Mouse (Mus musculus) liver, embryonic 12.5 days (tissue): ENCODE results near the gene Cisd2. TPM values are rescaled to one million over a fixed set of nuclear protein-coding genes. Genes with fewer than 3 reads are reported as not detected.

Source experiments
- ATAC-seq: fragments of 200-750 bp; cut with Nextera tagmentation; 2 replicates; pipeline ENCODE4 v1.8.0; 2017; ENCODE audit warnings: moderate number of reproducible peaks, mild to moderate bottlenecking, moderate library complexity
- H3K27ac ChIP-seq: fragments of 300-500 bp; sonication (generic); 2 replicates; pipeline ENCODE4 v1.5.1; 2016; ENCODE audit warnings: mild to moderate bottlenecking
- H3K27me3 ChIP-seq: fragments of 300-500 bp; sonication (generic); replicated peaks from 2 replicates; pipeline ENCODE4 v1.6.1; 2016; ENCODE audit warnings: mild to moderate bottlenecking, moderate library complexity
- H3K36me3 ChIP-seq: fragments of 300-500 bp; sonication (generic); 2 replicates; pipeline ENCODE4 v1.6.1; 2016; ENCODE audit warnings: mild to moderate bottlenecking, moderate library complexity
- H3K4me1 ChIP-seq: fragments of 300-500 bp; sonication (generic); 2 replicates; pipeline ENCODE4 v1.6.1; 2016
- H3K4me2 ChIP-seq: fragments of 300-500 bp; sonication (generic); 2 replicates; pipeline ENCODE4 v1.6.1; 2016; ENCODE audit warnings: mild to moderate bottlenecking, moderate library complexity
- H3K4me3 ChIP-seq: fragments of 300-500 bp; sonication (generic); 2 replicates; pipeline ENCODE4 v1.5.1; 2016; ENCODE audit warnings: mild to moderate bottlenecking, moderate library complexity
- H3K9ac ChIP-seq: fragments of 300-500 bp; sonication (generic); 2 replicates; pipeline ENCODE4 v1.6.1; 2016; ENCODE audit warnings: mild to moderate bottlenecking, moderate library complexity
- H3K9me3 ChIP-seq: fragments of 300-500 bp; sonication (generic); replicated peaks from 2 replicates; pipeline ENCODE4 v1.6.1; 2016; ENCODE audit warnings: mild to moderate bottlenecking, moderate library complexity
- WGBS: fragments of 180-500 bp; shearing (Covaris S2); methylation state at CpG from one replicate; pipeline ENCODE4 v1.1.7; 2016; ENCODE audit not compliant: insufficient replicate concordance; 5-methylcytosine and 5-hydroxymethylcytosine counted together
- polyA plus RNA-seq: library from polyadenylated mRNA; unstranded; fragments of >200 nt; fragmentation: Nextera tagmentation; extraction: Ambion mirVana; gene quantifications from 2 replicates; pipeline ENCODE4 v1.2.1, GENCODE M21; 2016

Cisd2 gene
- polyA plus RNA-seq, 1 experiment from 2014 or later = 45.4 TPM

- no peak overlapping the region for H3K4me3 ChIP-seq
- WGBS = 63% methylated on average over 9 of the region's 9 CpGs
- peaks cover 11% of the 10 kb centered on the region; the same call in 1 of the 2 replicates for H3K4me1 ChIP-seq
- peaks cover 43% of the 10 kb centered on the region for H3K36me3 ChIP-seq
- no peak overlapping the region for H3K27ac ChIP-seq
- no peak overlapping the region for H3K9ac ChIP-seq
- no peaks in the 10 kb centered on the region for H3K27me3 ChIP-seq
- H3K9me3 ChIP-seq = no peaks in the 10 kb centered on the region
- no peak for ATAC-seq
- no peak overlapping the region for H3K4me2 ChIP-seq
Measured at GRCm38 (mm10) chr3:135407351-135407750, 16.4 kb downstream of the Cisd2 start.

- ATAC-seq = no peak
- no peak overlapping the region for H3K9ac ChIP-seq
- H3K27me3 ChIP-seq = no peaks in the 10 kb centered on the region
- peaks cover 30% of the 10 kb centered on the region for H3K36me3 ChIP-seq
- WGBS = 86% methylated on average over 4 of the region's 4 CpGs
- H3K4me2 ChIP-seq = no peak overlapping the region
- H3K27ac ChIP-seq = no peak overlapping the region
- no peak overlapping the region for H3K4me3 ChIP-seq
- H3K9me3 ChIP-seq = no peaks in the 10 kb centered on the region
- H3K4me1 ChIP-seq = 0 out of 2 replicates have a peak, but pooled peaks cover 6% of the 10 kb centered on the region
Measured at GRCm38 (mm10) chr3:135404599-135404998, 19.1 kb downstream of the Cisd2 start.

GRCm38 (mm10) chr3:135403856-135404255 lies 19.9 kb downstream of the Cisd2 start:
- Histone ChIP-seq H3K36me3 (peaks cover 24% of the 10 kb centered on the region), H3K27me3 (no peaks in the 10 kb centered on the region), H3K4me2 (no peak overlapping the region), H3K27ac (no peak overlapping the region), H3K9ac (no peak overlapping the region), H3K4me3 (no peak overlapping the region), H3K9me3 (no peaks in the 10 kb centered on the region), H3K4me1 (0 out of 2 replicates have a peak, but pooled peaks cover 6% of the 10 kb centered on the region)
- ATAC-seq = no peak
- WGBS = 65% methylated on average over 5 of the region's 5 CpGs

GRCm38 (mm10) chr3:135403211-135403610 lies 20.5 kb downstream of the Cisd2 start:
- 0 out of 2 replicates have a peak, but pooled peaks cover 6% of the 10 kb centered on the region for H3K4me1 ChIP-seq
- peaks cover 20% of the 10 kb centered on the region for H3K36me3 ChIP-seq
- H3K4me2 ChIP-seq = no peak overlapping the region
- no peak overlapping the region for H3K27ac ChIP-seq
- H3K27me3 ChIP-seq = no peaks in the 10 kb centered on the region
- 93% methylated on average over 9 of the region's 9 CpGs for WGBS
- no peaks in the 10 kb centered on the region for H3K9me3 ChIP-seq
- no peak overlapping the region for H3K4me3 ChIP-seq
- H3K9ac ChIP-seq = no peak overlapping the region
- no peak for ATAC-seq

- WGBS = 4% methylated on average over 10 of the region's 10 CpGs
- Histone ChIP-seq H3K27ac (no peak overlapping the region), H3K36me3 (peaks cover 16% of the 10 kb centered on the region), H3K4me1 (0 out of 2 replicates have a peak, but pooled peaks cover 6% of the 10 kb centered on the region), H3K4me2 (no peak overlapping the region), H3K9me3 (no peaks in the 10 kb centered on the region), H3K4me3 (no peak overlapping the region), H3K9ac (no peak overlapping the region; the same call in 1 of the 2 replicates), H3K27me3 (no peaks in the 10 kb centered on the region)
- ATAC-seq = peak; percentile 70
Measured at GRCm38 (mm10) chr3:135402201-135402658, 21.5 kb downstream of the Cisd2 start.

GRCm38 (mm10) chr3:135397112-135397511 lies 26.6 kb downstream of the Cisd2 start:
- Histone ChIP-seq H3K4me1 (0 out of 2 replicates have a peak, but pooled peaks cover 6% of the 10 kb centered on the region), H3K4me2 (no peak overlapping the region), H3K9ac (no peak overlapping the region), H3K27ac (no peak overlapping the region), H3K9me3 (no peaks in the 10 kb centered on the region), H3K36me3 (no peaks in the 10 kb centered on the region), H3K27me3 (no peaks in the 10 kb centered on the region), H3K4me3 (no peak overlapping the region)
- no peak for ATAC-seq

GRCm38 (mm10) chr3:135396081-135396480 lies 27.6 kb downstream of the Cisd2 start:
- no peak overlapping the region for H3K9ac ChIP-seq
- no peaks in the 10 kb centered on the region for H3K27me3 ChIP-seq
- ATAC-seq = no peak
- no peaks in the 10 kb centered on the region for H3K9me3 ChIP-seq
- WGBS = 54% methylated on average over 6 of the region's 6 CpGs
- H3K4me3 ChIP-seq = no peak overlapping the region
- no peak overlapping the region for H3K4me2 ChIP-seq
- H3K27ac ChIP-seq = no peak overlapping the region
- 0 out of 2 replicates have a peak, but pooled peaks cover 6% of the 10 kb centered on the region for H3K4me1 ChIP-seq
- no peaks in the 10 kb centered on the region for H3K36me3 ChIP-seq

- Histone ChIP-seq H3K27ac (no peak overlapping the region), H3K36me3 (no peaks in the 10 kb centered on the region), H3K4me3 (no peak overlapping the region), H3K27me3 (no peaks in the 10 kb centered on the region), H3K4me1 (0 out of 2 replicates have a peak, but pooled peaks cover 6% of the 10 kb centered on the region), H3K9me3 (no peaks in the 10 kb centered on the region), H3K9ac (no peak overlapping the region), H3K4me2 (no peak overlapping the region)
- WGBS = 75% methylated on average over 5 of the region's 5 CpGs
- ATAC-seq = no peak
Measured at GRCm38 (mm10) chr3:135395085-135395484, 28.6 kb downstream of the Cisd2 start.

GRCm38 (mm10) chr3:135393186-135393585 lies 30.5 kb downstream of the Cisd2 start:
- Histone ChIP-seq H3K36me3 (no peaks in the 10 kb centered on the region), H3K4me3 (no peak overlapping the region), H3K27ac (no peak overlapping the region), H3K27me3 (no peaks in the 10 kb centered on the region), H3K9me3 (no peaks in the 10 kb centered on the region), H3K4me1 (0 out of 2 replicates have a peak, but pooled peaks cover 6% of the 10 kb centered on the region), H3K4me2 (no peak overlapping the region), H3K9ac (no peak overlapping the region)
- ATAC-seq = no peak
- whole genome bisulfite sequencing = 61% methylated on average over 6 of the region's 6 CpGs

- no peak overlapping the region for H3K9ac ChIP-seq
- H3K4me2 ChIP-seq = no peak overlapping the region
- no peaks in the 10 kb centered on the region for H3K36me3 ChIP-seq
- no peaks in the 10 kb centered on the region for H3K27me3 ChIP-seq
- H3K27ac ChIP-seq = no peak overlapping the region
- no peak for ATAC-seq
- no peaks in the 10 kb centered on the region for H3K4me1 ChIP-seq
- H3K9me3 ChIP-seq = no peaks in the 10 kb centered on the region
- no peak overlapping the region for H3K4me3 ChIP-seq
- WGBS = 68% methylated on average over 4 of the region's 4 CpGs
Measured at GRCm38 (mm10) chr3:135379868-135380267, 43.9 kb downstream of the Cisd2 start.

- Histone ChIP-seq H3K9ac (no peak overlapping the region), H3K4me3 (no peak overlapping the region), H3K4me2 (no peak overlapping the region), H3K4me1 (no peaks in the 10 kb centered on the region), H3K9me3 (no peaks in the 10 kb centered on the region), H3K27ac (no peak overlapping the region), H3K36me3 (no peaks in the 10 kb centered on the region), H3K27me3 (no peaks in the 10 kb centered on the region)
- WGBS = 77% methylated on average over 10 of the region's 10 CpGs
- no peak for ATAC-seq
Measured at GRCm38 (mm10) chr3:135377445-135377844, 46.3 kb downstream of the Cisd2 start.

- H3K27ac ChIP-seq = no peak overlapping the region
- H3K9me3 ChIP-seq = no peaks in the 10 kb centered on the region
- no peak overlapping the region for H3K4me2 ChIP-seq
- H3K4me1 ChIP-seq = no peaks in the 10 kb centered on the region
- no peak overlapping the region for H3K4me3 ChIP-seq
- no peaks in the 10 kb centered on the region for H3K27me3 ChIP-seq
- no peaks in the 10 kb centered on the region for H3K36me3 ChIP-seq
- ATAC-seq = no peak
- WGBS = 58% methylated on average over 3 of the region's 3 CpGs
- H3K9ac ChIP-seq = no peak overlapping the region
Measured at GRCm38 (mm10) chr3:135375836-135376235, 47.9 kb downstream of the Cisd2 start.

- H3K9ac ChIP-seq = no peak overlapping the region
- no peaks in the 10 kb centered on the region for H3K4me1 ChIP-seq
- no peaks in the 10 kb centered on the region for H3K27me3 ChIP-seq
- H3K9me3 ChIP-seq = no peaks in the 10 kb centered on the region
- ATAC-seq = no peak
- H3K4me3 ChIP-seq = no peak overlapping the region
- no peak overlapping the region for H3K4me2 ChIP-seq
- H3K36me3 ChIP-seq = no peaks in the 10 kb centered on the region
- no peak overlapping the region for H3K27ac ChIP-seq
- 62% methylated on average over 4 of the region's 4 CpGs for WGBS
Measured at GRCm38 (mm10) chr3:135357394-135357793, 66.3 kb downstream of the Cisd2 start.
